Mouse (Mus musculus) embryonic fibroblast, embryonic 13.5 days (primary cell): Measurements from ENCODE around the gene Lrrc4c.

Experiments
- CTCF ChIP-seq: IDR thresholded peaks from 2 replicates; pipeline ENCODE4 v1.5.1; 2011; ENCODE audit warnings: mild to moderate bottlenecking, control low read depth, low read length, moderate library complexity, borderline replicate concordance; ENCODE audit not compliant: insufficient read depth
- POLR2A ChIP-seq: IDR thresholded peaks from 2 replicates; pipeline ENCODE4 v1.6.1; 2011; ENCODE audit warnings: low read depth, mild to moderate bottlenecking, control low read depth, low read length, moderate library complexity

- no peak for TF ChIP-seq POLR2A
- no peak for TF ChIP-seq CTCF
These were observed 1.4 kb upstream of the Lrrc4c start for GRCm38 (mm10) chr2:96316531-96316930.
